Mouse (Mus musculus): ENCODE data around the gene Defa34.
"Not testable (repeated sequence)": the region's sequence is repeated elsewhere in the genome, so short reads cannot be mapped to it uniquely, and the experiment has no call there.

Gene Defa34

DNA sequence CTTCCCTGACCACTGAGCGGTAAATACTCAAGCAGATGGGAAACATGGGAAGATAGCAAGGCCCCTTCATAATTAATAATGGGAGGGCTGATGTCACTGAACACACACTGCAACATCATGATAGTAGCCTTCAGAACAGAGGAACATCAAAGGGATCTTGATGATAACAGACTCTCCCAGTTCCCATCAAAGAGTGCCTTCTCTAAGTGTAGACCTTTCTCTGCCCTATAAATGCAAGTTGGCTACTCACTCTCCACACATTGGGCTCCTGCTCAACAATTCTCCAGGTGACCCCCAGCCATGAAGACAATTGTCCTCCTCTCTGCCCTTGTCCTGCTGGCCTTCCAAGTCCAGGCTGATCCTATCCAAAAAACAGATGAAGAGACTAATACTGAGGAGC is at the start of gene Defa34:
TSS of gene Defa34 (plus strand) at position 301 of the 400 bp plus-strand sequence.
- DNase-seq (ENCODE audit: low read depth in 1 of 2, low spot score in 2 of 2): not testable (repeated sequence)

DNA sequence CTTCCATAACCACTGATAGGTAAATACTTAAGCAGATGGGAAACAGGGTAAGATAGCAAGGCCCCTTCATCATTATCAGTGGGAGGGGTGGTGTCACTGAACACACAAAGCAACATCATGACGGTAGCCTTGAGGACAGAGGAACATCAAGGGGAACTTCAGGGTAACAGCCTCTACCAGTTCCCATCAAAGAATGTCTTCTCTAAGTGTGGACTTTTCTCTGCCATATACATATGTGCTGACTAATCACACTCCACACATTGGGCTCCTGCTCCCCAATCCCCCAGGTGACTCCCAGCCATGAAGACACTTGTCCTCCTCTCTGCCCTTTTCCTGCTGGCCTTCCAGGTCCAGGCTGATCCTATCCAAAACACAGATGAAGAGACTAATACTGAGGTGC is 47.7 kb upstream of the Defa34 start, which contains the start of gene Defa26:
TSS of gene Defa26 (plus strand) at position 301 of the 400 bp plus-strand sequence.
- DNase-seq (ENCODE audit: low read depth in 1 of 2, low spot score in 2 of 2): not testable (repeated sequence)

DNA sequence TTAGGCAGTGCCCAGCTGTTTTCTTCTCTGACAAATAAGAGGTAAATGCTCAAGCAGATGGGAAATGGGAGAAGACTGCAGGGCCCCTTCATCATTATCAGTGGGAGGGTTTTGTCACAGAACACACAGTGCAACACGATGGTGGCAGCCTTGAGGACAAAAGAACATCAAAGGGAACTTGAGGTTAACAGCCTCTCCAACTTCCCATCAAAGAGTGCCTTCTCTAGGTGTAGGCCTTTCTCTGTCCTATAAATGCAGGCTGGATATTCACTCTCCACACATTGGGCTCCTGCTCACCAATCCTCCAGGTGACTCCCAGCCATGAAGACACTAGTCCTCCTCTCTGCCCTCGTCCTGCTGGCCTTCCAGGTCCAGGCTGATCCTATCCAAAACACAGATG is 10.1 kb upstream of the Defa34 start, which contains the start of gene Defa17:
TSS of gene Defa17 (plus strand) at position 301 of the 400 bp plus-strand sequence.
- not testable (repeated sequence) for DNase-seq (ENCODE audit: low read depth in 1 of 2, low spot score in 2 of 2)

DNA sequence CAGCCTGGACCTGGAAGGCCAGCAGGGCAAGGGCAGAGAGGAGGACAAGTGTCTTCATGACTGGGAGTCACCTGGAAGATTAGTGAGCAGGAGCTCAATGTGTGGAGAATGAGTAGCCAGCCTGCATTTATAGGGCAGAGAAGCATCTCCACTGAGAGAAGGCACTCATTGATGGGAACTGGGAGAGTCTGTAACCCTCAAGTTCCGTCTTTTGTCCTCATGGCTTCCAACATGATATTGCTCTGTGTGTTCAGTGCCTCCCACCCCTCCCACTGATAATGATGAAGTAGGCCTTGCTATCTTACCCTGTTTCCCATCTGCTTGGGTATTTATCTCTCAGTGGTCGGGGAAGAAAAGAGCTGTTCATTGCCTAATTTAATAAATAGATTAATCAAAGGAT is 37.9 kb downstream of the Defa34 start, which contains the start of gene AY761184:
TSS of gene AY761184 (minus strand) at position 101 of the 400 bp plus-strand sequence.
- not testable (repeated sequence) for DNase-seq (ENCODE audit: low read depth in 1 of 2, low spot score in 2 of 2)

Measured in monocyte, adult 2 months (primary cell).